Mouse (Mus musculus) spleen, adult 2 months (tissue): Measurements from ENCODE around the gene Aox1. TPM values are rescaled to one million over a fixed set of nuclear protein-coding genes. Genes with fewer than 3 reads are reported as not detected.

Experiments
- DNase-seq, 2 experiments: peaks; one replicate each; pipeline versions ENCODE4 v3.0.0 to v3.0.0-alpha.2; 2012 to 2021; ENCODE audit warnings: low spot score in 2 of 2, low read depth in 1 of 2
- H3K27ac ChIP-seq: fragments of 200-500 bp; 2 replicates; pipeline ENCODE4 v1.5.1; 2012; ENCODE audit warnings: low read length, inconsistent platforms; ENCODE audit not compliant: insufficient read depth
- H3K27me3 ChIP-seq: fragments of 200-500 bp; 2 replicates; pipeline ENCODE4 v1.6.1; 2012; ENCODE audit warnings: mild to moderate bottlenecking, moderate library complexity, low read length, inconsistent platforms; ENCODE audit not compliant: control insufficient read depth, insufficient read depth
- H3K36me3 ChIP-seq: fragments of 200-500 bp; 2 replicates; pipeline ENCODE4 v1.6.1; 2012; ENCODE audit warnings: mild to moderate bottlenecking, low read length, inconsistent platforms; ENCODE audit not compliant: control insufficient read depth, insufficient read depth
- H3K4me1 ChIP-seq: fragments of 200-500 bp; 2 replicates; pipeline ENCODE4 v1.6.1; 2011; ENCODE audit warnings: inconsistent platforms; ENCODE audit not compliant: control insufficient read depth, insufficient read depth, insufficient read length
- H3K4me3 ChIP-seq: fragments of 200-500 bp; 2 replicates; pipeline ENCODE4 v1.5.1; 2011; ENCODE audit warnings: mild to moderate bottlenecking, inconsistent platforms; ENCODE audit not compliant: insufficient read depth, insufficient read length; ENCODE audit errors: extremely low read depth
- CTCF ChIP-seq: fragments of 200-500 bp; IDR thresholded peaks from 2 replicates; pipeline ENCODE4 v1.5.1; 2011; ENCODE audit warnings: mild to moderate bottlenecking, inconsistent platforms; ENCODE audit not compliant: insufficient read depth, insufficient read length, insufficient replicate concordance; ENCODE audit errors: extremely low read depth
- POLR2A ChIP-seq: fragments of 200-500 bp; IDR thresholded peaks from 2 replicates; pipeline ENCODE4 v1.6.1; 2011; ENCODE audit warnings: low read depth, low read length, inconsistent platforms
- WGBS: fragments of 180-500 bp; shearing (Covaris S2); methylation state at CpG from one replicate; pipeline ENCODE4 v1.1.7; 2018; 5-methylcytosine and 5-hydroxymethylcytosine counted together
- polyA plus RNA-seq: library from polyadenylated mRNA; depleted of rRNA; stranded (reverse); fragments of >200 nt; gene quantifications from 2 replicates; pipeline ENCODE4 v1.2.3, GENCODE M21; 2012

Gene Aox1
- polyA plus RNA-seq, 1 experiment: 0.57 TPM

GRCm38 (mm10) chr1:58072991-58073730, 43.4 kb downstream of the Aox1 start:
- H3K4me3 ChIP-seq: no peak overlapping the region
- WGBS: 67% methylated on average over 12 of the region's 12 CpGs
- no peaks in the 10 kb centered on the region for H3K4me1 ChIP-seq
- H3K36me3 ChIP-seq: no peaks in the 10 kb centered on the region
- TF ChIP-seq POLR2A: no peak
- TF ChIP-seq CTCF: no peak
- no peak overlapping the region for H3K27ac ChIP-seq
- H3K27me3 ChIP-seq: no peaks in the 10 kb centered on the region
- no peak for DNase-seq

DNA sequence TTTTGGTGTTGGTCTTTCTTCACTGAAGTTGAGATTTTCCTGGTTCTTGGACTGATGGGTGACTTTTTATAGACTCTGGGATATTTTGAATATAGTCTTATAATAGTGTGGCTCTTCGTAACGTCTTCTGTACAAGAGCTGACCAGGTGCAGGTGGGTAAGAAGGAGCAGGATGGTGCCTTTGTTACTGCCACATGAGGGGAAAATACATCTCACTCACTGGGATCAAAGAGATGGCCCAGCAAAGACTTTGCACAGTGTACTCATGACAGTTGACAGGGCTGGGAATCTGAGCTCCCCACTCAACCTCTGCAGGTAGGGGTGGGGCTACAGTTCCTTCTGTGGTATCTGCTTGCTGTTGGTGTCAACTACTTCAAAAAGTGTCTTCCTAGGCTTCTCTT, 44.5 kb downstream of the Aox1 start:
- 85% methylated on average over 2 of the region's 2 CpGs for WGBS

DNA sequence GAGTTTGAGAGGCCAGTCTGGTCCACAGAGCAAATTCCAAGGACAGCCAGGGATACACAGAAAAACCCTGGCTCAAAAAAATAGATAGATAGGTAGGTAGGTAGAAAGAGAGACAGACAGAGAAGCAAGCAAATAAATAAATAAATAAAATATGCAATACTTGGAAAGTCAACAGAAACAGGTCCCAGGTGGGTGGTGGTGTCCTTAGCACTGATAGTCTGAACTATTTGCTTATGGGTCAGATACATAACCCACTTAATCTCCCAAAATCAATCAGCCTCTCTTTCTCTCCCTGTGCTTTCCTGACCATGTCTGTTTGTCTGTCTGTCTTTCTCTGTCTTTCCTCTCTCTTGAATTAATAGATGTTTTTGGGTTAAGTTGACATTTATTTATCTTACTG, 48.2 kb downstream of the Aox1 start:
- DNase-seq: no peak
- Histone ChIP-seq H3K27ac (no peak overlapping the region), H3K4me3 (no peak overlapping the region), H3K27me3 (no peaks in the 10 kb centered on the region), H3K36me3 (no peaks in the 10 kb centered on the region), H3K4me1 (no peaks in the 10 kb centered on the region)
- TF ChIP-seq CTCF: no peak
- TF ChIP-seq POLR2A: no peak

More for the DNA sequence above, 44.5 kb downstream of the Aox1 start:
- Histone ChIP-seq H3K27me3 (no peaks in the 10 kb centered on the region), H3K4me1 (no peaks in the 10 kb centered on the region), H3K4me3 (no peak overlapping the region), H3K36me3 (no peaks in the 10 kb centered on the region), H3K27ac (no peak overlapping the region)
- no peak for DNase-seq
- TF ChIP-seq CTCF (no peak), POLR2A (no peak)

DNA sequence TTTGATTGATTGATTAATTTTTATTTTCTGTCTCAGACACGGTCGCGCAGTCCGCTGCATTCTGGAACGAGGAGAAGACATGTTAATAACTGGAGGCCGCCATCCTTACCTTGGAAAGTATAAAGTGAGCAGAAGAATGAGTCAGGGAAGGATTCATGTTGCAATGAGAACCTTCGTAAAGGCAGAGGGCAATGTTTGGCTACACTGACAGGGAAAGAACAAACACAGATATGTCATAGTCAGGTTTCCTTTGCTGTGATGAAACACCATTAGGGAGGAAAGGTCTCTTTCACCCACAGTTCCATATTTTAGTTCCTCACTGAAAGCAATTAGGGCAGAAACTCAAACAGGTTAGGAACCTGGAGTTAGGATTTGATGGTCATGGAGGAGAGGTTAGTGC, 48.7 kb downstream of the Aox1 start:
- WGBS: 94% methylated on average over 7 of the region's 7 CpGs
- no peak overlapping the region for H3K27ac ChIP-seq

GRCm38 (mm10) chr1:58079689-58080088, 50.0 kb downstream of the Aox1 start:
- TF ChIP-seq POLR2A (no peak), CTCF (no peak)
- H3K27ac ChIP-seq: no peak overlapping the region
- no peak for DNase-seq
- WGBS: 91% methylated on average over 5 of the region's 5 CpGs
- H3K27me3 ChIP-seq: no peaks in the 10 kb centered on the region
- H3K36me3 ChIP-seq: no peaks in the 10 kb centered on the region
- no peaks in the 10 kb centered on the region for H3K4me1 ChIP-seq
- H3K4me3 ChIP-seq: no peak overlapping the region

More for the DNA sequence above, 48.7 kb downstream of the Aox1 start:
- Histone ChIP-seq H3K36me3 (no peaks in the 10 kb centered on the region), H3K27me3 (no peaks in the 10 kb centered on the region), H3K4me3 (no peak overlapping the region), H3K4me1 (no peaks in the 10 kb centered on the region)
- no peak for TF ChIP-seq CTCF
- TF ChIP-seq POLR2A: no peak
- no peak for DNase-seq

- 83% methylated on average over 4 of the region's 4 CpGs for WGBS
- no peak for DNase-seq
- H3K27ac ChIP-seq: no peak overlapping the region
- no peaks in the 10 kb centered on the region for H3K27me3 ChIP-seq
- H3K4me1 ChIP-seq: no peaks in the 10 kb centered on the region
- no peaks in the 10 kb centered on the region for H3K36me3 ChIP-seq
- TF ChIP-seq CTCF (no peak), POLR2A (no peak)
- H3K4me3 ChIP-seq: no peak overlapping the region
Observed at GRCm38 (mm10) chr1:58080446-58080845, 50.7 kb downstream of the Aox1 start.

- Histone ChIP-seq H3K36me3 (no peaks in the 10 kb centered on the region), H3K27ac (no peak overlapping the region), H3K27me3 (no peaks in the 10 kb centered on the region), H3K4me1 (no peaks in the 10 kb centered on the region), H3K4me3 (no peak overlapping the region)
- no peak for TF ChIP-seq POLR2A
- TF ChIP-seq CTCF: no peak
- WGBS: 81% methylated on average over 5 of the region's 5 CpGs
- no peak for DNase-seq
Observed at GRCm38 (mm10) chr1:58081356-58081755, 51.6 kb downstream of the Aox1 start.
